Mouse (Mus musculus) cerebellum, adult 2 months (tissue): ENCODE measurements at regions not wholly inside any gene's neighbourhood (a gene's known extent, or its start where the extent isn't known, plus 50 kb on each side); places are given as distances from the start of the nearest gene placed in this dataset.

ENCODE experiments used
- CTCF ChIP-seq: fragments of 200-500 bp; IDR thresholded peaks from 2 replicates; pipeline ENCODE4 v1.5.1; 2011; ENCODE audit warnings: low read depth, mild to moderate bottlenecking, control low read depth, low read length, moderate library complexity, borderline replicate concordance; ENCODE audit not compliant: insufficient read depth
- POLR2A ChIP-seq: fragments of 200-500 bp; IDR thresholded peaks from 2 replicates; pipeline ENCODE4 v1.6.1; 2011; ENCODE audit warnings: low read length, control low read depth, borderline replicate concordance; ENCODE audit not compliant: insufficient read depth

- no peak for TF ChIP-seq POLR2A
- no peak for TF ChIP-seq CTCF
Observed at GRCm38 (mm10) chr14:96990542-96991162, 471.8 kb upstream of the Klhl1 start.
